Mouse (Mus musculus): ENCODE measurements at regions not wholly inside any gene's neighbourhood (a gene's known extent, or its start where the extent isn't known, plus 50 kb on each side); places are given as distances from the start of the nearest gene placed in this dataset.

DNA sequence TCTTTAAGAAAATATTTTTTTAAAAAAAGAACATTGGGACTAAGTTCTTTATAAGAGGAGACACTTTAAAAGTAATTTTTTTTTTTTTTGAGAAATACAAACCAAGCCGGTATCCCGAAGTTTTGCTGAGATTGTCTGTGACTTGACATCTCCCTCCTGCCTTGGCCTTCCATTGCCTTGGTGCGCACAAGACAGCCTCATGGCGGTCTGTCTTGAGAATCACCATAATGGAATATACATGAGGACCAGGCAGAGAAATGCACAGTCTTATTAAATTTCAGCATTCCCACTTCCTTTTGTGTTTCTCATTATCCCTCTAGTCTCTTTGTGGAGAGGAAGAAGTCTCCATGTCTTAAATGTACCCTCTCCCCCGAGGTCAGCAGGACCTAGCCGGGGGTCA is 244.7 kb upstream of the Tsc22d2 start:
- no peak overlapping the region for H3K4me2 ChIP-seq (ENCODE audit: low read depth, low read length)
- ATAC-seq (replicated peaks; ENCODE audit: insufficient number of reproducible peaks, low FRiP score, low TSS enrichment, low read depth) = no peak
- 79% methylated on average over 6 of the region's 6 CpGs for WGBS
- H3K36me3 ChIP-seq (replicated peaks; ENCODE audit: control insufficient read depth, insufficient read depth, low read depth, low read length) = no peaks in the 10 kb centered on the region
- no peak overlapping the region for H3K27ac ChIP-seq (replicated peaks; ENCODE audit: low read depth, low read length)
- no peak for DNase-seq (ENCODE audit: low spot score)
- no peaks in the 10 kb centered on the region for H3K27me3 ChIP-seq (ENCODE audit: control insufficient read depth, insufficient read depth, low read length)
- H3K9me3 ChIP-seq (replicated peaks; ENCODE audit: control insufficient read depth, low read length) = no peaks in the 10 kb centered on the region
- no peaks in the 10 kb centered on the region for H3K4me1 ChIP-seq (ENCODE audit: control insufficient read depth, insufficient read depth, low read length)
- no peak overlapping the region for H3K9ac ChIP-seq (replicated peaks; ENCODE audit: low read length)
- no peak overlapping the region for H3K4me3 ChIP-seq (ENCODE audit: low read depth, low read length)

DNA sequence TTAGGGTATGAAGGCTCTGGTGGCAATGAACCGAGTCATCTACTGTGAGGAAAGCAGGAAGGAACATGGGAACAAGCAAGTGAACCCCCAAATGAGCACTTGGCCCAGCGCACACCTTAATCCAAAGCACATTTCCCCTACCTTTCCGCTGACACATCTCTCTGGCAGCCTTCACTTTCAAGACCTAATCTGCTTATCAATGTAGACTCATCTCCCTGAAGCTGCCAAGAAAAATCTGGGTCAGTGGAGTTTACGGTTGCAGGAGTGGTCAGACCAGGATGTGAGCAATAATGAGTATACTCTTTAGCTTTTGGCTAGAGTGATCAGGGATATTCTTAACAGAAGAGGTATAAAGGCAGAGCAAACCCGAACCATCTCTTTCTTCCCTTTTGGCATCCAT is 242.4 kb upstream of the Tsc22d2 start:
- Histone ChIP-seq H3K9me3 (replicated peaks; ENCODE audit: control insufficient read depth, low read length) (no peaks in the 10 kb centered on the region), H3K27me3 (ENCODE audit: control insufficient read depth, insufficient read depth, low read length) (no peaks in the 10 kb centered on the region), H3K4me1 (ENCODE audit: control insufficient read depth, insufficient read depth, low read length) (no peaks in the 10 kb centered on the region), H3K4me2 (ENCODE audit: low read depth, low read length) (no peak overlapping the region), H3K27ac (replicated peaks; ENCODE audit: low read depth, low read length) (no peak overlapping the region), H3K4me3 (ENCODE audit: low read depth, low read length) (no peak overlapping the region), H3K36me3 (replicated peaks; ENCODE audit: control insufficient read depth, insufficient read depth, low read depth, low read length) (no peaks in the 10 kb centered on the region), H3K9ac (replicated peaks; ENCODE audit: low read length) (no peak overlapping the region)
- 91% methylated on average over 5 of the region's 5 CpGs for WGBS
- no peak for ATAC-seq (replicated peaks; ENCODE audit: insufficient number of reproducible peaks, low FRiP score, low TSS enrichment, low read depth)
- DNase-seq (ENCODE audit: low spot score) = no peak

DNA sequence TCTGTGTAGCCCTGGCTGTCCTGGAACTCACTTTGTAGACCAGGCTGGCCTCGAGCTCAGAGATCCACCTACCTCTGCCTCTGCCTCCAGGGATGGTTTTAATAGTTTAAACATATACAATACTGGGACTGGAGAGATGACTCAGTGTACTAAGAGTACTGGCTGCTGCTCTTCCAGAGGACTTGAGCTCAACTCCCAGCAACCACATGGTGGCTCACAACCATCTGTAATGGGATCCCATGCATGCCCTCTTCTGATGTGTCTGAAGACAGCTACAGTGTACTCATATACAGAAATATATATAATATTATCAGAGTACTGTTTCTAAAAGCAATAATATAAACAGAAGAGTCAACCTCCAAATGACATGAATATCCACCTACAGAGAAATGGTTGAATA is 240.7 kb upstream of the Tsc22d2 start:
- Histone ChIP-seq H3K27ac (replicated peaks; ENCODE audit: low read depth, low read length) (no peak overlapping the region), H3K4me1 (ENCODE audit: control insufficient read depth, insufficient read depth, low read length) (no peaks in the 10 kb centered on the region), H3K4me2 (ENCODE audit: low read depth, low read length) (no peak overlapping the region), H3K36me3 (replicated peaks; ENCODE audit: control insufficient read depth, insufficient read depth, low read depth, low read length) (no peaks in the 10 kb centered on the region), H3K27me3 (ENCODE audit: control insufficient read depth, insufficient read depth, low read length) (no peaks in the 10 kb centered on the region), H3K9me3 (replicated peaks; ENCODE audit: control insufficient read depth, low read length) (no peaks in the 10 kb centered on the region), H3K4me3 (ENCODE audit: low read depth, low read length) (no peak overlapping the region), H3K9ac (replicated peaks; ENCODE audit: low read length) (no peak overlapping the region)
- DNase-seq (ENCODE audit: low spot score) = no peak
- ATAC-seq (replicated peaks; ENCODE audit: insufficient number of reproducible peaks, low FRiP score, low TSS enrichment, low read depth) = no peak
- WGBS = 68% methylated on average over 1 of the region's 1 CpGs

DNA sequence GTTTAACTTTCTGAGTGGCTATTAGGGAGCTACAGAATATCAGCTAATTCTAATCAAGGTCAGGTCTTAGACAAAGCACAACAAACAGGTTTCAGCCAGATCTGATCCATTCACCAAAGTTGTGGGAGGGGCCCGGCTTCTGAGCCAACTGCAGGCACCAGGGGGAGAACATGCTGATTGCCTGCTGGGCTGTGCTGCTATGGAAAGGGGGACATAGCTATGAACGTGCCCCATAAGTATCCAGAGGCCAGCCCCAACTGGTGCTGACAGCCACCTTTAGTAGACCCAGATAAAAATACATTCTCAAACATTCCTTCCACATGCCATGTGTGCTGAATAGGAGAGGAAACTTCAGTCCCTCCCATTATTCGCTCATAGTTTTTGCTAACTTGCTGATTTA is 232.8 kb upstream of the Tsc22d2 start:
- no peaks in the 10 kb centered on the region for H3K36me3 ChIP-seq (replicated peaks; ENCODE audit: control insufficient read depth, insufficient read depth, low read depth, low read length)
- no peak overlapping the region for H3K4me3 ChIP-seq (ENCODE audit: low read depth, low read length)
- peak; percentile 15 for DNase-seq (ENCODE audit: low spot score)

DNA sequence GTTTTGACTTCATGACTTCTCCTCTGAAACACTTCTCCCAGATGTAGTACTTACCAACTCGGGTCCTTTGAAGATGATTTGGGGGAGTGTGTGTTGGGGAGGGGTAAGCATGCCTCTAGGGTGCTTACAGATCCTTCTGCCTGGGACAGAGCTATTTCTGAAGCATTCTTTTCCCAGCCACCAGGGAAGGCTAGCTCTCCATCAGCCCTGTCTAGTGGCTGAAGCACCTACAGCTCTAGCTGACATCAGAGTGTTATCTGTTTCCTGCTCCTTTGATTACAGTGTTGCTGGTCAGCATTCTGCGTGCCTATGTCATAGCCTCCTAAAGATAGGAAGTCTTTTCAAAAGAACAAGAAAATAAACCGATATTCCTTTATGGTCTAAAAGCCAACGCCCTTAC is 232.2 kb upstream of the Tsc22d2 start:
- Histone ChIP-seq H3K27me3 (ENCODE audit: control insufficient read depth, insufficient read depth, low read length) (no peaks in the 10 kb centered on the region), H3K4me1 (ENCODE audit: control insufficient read depth, insufficient read depth, low read length) (no peaks in the 10 kb centered on the region), H3K27ac (replicated peaks; ENCODE audit: low read depth, low read length) (no peak overlapping the region), H3K4me2 (ENCODE audit: low read depth, low read length) (no peak overlapping the region), H3K9ac (replicated peaks; ENCODE audit: low read length) (no peak overlapping the region), H3K9me3 (replicated peaks; ENCODE audit: control insufficient read depth, low read length) (no peaks in the 10 kb centered on the region), H3K36me3 (replicated peaks; ENCODE audit: control insufficient read depth, insufficient read depth, low read depth, low read length) (no peaks in the 10 kb centered on the region), H3K4me3 (ENCODE audit: low read depth, low read length) (no peak overlapping the region)
- DNase-seq (ENCODE audit: low spot score) (no peak), ATAC-seq (replicated peaks; ENCODE audit: insufficient number of reproducible peaks, low FRiP score, low TSS enrichment, low read depth) (no peak)
- 74% methylated on average over 4 of the region's 4 CpGs for WGBS

More for the DNA sequence above, 232.8 kb upstream of the Tsc22d2 start:
- Histone ChIP-seq H3K9ac (replicated peaks; ENCODE audit: low read length) (no peak overlapping the region), H3K4me1 (ENCODE audit: control insufficient read depth, insufficient read depth, low read length) (no peaks in the 10 kb centered on the region), H3K27me3 (ENCODE audit: control insufficient read depth, insufficient read depth, low read length) (no peaks in the 10 kb centered on the region), H3K4me2 (ENCODE audit: low read depth, low read length) (no peak overlapping the region), H3K9me3 (replicated peaks; ENCODE audit: control insufficient read depth, low read length) (no peaks in the 10 kb centered on the region), H3K27ac (replicated peaks; ENCODE audit: low read depth, low read length) (no peak overlapping the region)
- no peak for ATAC-seq (replicated peaks; ENCODE audit: insufficient number of reproducible peaks, low FRiP score, low TSS enrichment, low read depth)
- 48% methylated on average over 3 of the region's 3 CpGs for WGBS

DNA sequence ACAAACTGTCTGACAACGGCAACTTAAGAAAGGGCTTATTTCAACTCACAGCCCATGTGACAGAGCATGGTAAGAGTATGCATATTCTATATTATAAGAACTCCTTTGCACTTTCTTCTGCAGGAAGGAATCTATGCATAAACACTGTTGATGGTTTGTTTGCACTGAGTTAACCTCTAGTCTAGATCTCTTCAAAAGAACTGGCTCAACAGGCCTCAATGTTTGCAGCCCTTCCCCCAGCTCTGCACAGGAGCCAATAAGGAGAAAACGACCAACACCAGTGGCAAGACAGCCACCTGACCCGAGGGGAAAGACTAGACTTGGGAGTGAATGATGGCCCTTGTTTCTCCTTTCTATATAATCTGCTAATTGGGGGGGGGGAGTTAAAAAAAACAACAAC is 231.2 kb upstream of the Tsc22d2 start:
- Histone ChIP-seq H3K27me3 (ENCODE audit: control insufficient read depth, insufficient read depth, low read length) (no peaks in the 10 kb centered on the region), H3K9me3 (replicated peaks; ENCODE audit: control insufficient read depth, low read length) (no peaks in the 10 kb centered on the region), H3K9ac (replicated peaks; ENCODE audit: low read length) (no peak overlapping the region), H3K27ac (replicated peaks; ENCODE audit: low read depth, low read length) (no peak overlapping the region), H3K4me2 (ENCODE audit: low read depth, low read length) (no peak overlapping the region), H3K36me3 (replicated peaks; ENCODE audit: control insufficient read depth, insufficient read depth, low read depth, low read length) (no peaks in the 10 kb centered on the region), H3K4me3 (ENCODE audit: low read depth, low read length) (no peak overlapping the region), H3K4me1 (ENCODE audit: control insufficient read depth, insufficient read depth, low read length) (no peaks in the 10 kb centered on the region)
- DNase-seq (ENCODE audit: low spot score) = no peak
- ATAC-seq (replicated peaks; ENCODE audit: insufficient number of reproducible peaks, low FRiP score, low TSS enrichment, low read depth) = no peak
- 32% methylated on average over 3 of the region's 3 CpGs for whole genome bisulfite sequencing

DNA sequence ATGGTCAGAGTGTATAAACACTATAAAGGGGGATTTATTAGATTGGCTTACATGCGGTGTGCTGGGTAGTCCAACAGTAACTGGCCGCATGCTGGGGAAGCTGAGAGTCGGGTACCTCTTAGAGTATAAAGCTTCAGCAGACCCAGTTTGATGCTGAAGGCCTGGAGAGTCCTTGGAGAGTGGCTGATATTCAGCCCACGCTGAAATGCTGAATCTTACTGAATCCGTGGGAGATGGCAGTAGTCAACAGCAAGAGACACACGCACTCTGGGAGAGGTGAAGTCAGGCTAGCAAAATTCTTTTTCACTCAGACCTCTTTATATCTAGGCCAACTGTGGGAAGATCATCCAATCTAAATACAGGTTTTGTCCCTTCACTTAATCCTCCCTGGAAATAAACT is 214.1 kb upstream of the Tsc22d2 start:
- Histone ChIP-seq H3K9me3 (replicated peaks; ENCODE audit: control insufficient read depth, low read length) (no peaks in the 10 kb centered on the region), H3K4me3 (ENCODE audit: low read depth, low read length) (no peak overlapping the region), H3K36me3 (replicated peaks; ENCODE audit: control insufficient read depth, insufficient read depth, low read depth, low read length) (no peaks in the 10 kb centered on the region), H3K27ac (replicated peaks; ENCODE audit: low read depth, low read length) (no peak overlapping the region), H3K4me1 (ENCODE audit: control insufficient read depth, insufficient read depth, low read length) (no peaks in the 10 kb centered on the region), H3K27me3 (ENCODE audit: control insufficient read depth, insufficient read depth, low read length) (no peaks in the 10 kb centered on the region), H3K4me2 (ENCODE audit: low read depth, low read length) (no peak overlapping the region), H3K9ac (replicated peaks; ENCODE audit: low read length) (no peak overlapping the region)
- no peak for DNase-seq (ENCODE audit: low spot score)
- 88% methylated on average over 6 of the region's 6 CpGs for WGBS
- no peak for ATAC-seq (replicated peaks; ENCODE audit: insufficient number of reproducible peaks, low FRiP score, low TSS enrichment, low read depth)

DNA sequence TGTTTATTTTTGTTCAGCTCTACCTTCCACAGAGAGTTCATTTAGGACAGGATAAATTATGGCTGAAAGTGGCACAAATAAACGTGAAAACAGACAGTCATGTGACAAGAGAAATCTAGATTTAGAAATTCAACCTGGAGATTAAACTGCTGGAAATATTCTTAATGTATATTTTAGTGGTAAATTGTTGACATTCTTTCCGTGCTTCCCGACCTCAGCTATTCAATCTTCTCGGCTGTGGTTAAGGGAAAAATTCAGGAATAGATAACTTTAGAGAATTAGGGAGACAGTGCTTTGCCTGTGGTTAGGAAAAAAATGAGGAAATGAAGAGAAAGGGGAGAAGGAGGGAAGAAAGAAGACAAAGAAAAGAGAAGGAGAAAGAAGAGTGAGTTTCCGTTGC is 211.7 kb upstream of the Tsc22d2 start:
- WGBS = 67% methylated on average over 5 of the region's 5 CpGs
- ATAC-seq (replicated peaks; ENCODE audit: insufficient number of reproducible peaks, low FRiP score, low TSS enrichment, low read depth) (no peak), DNase-seq (ENCODE audit: low spot score) (no peak)
- no peak overlapping the region for H3K9ac ChIP-seq (replicated peaks; ENCODE audit: low read length)
- no peak overlapping the region for H3K4me3 ChIP-seq (ENCODE audit: low read depth, low read length)
- no peaks in the 10 kb centered on the region for H3K4me1 ChIP-seq (ENCODE audit: control insufficient read depth, insufficient read depth, low read length)
- H3K36me3 ChIP-seq (replicated peaks; ENCODE audit: control insufficient read depth, insufficient read depth, low read depth, low read length) = no peaks in the 10 kb centered on the region
- no peaks in the 10 kb centered on the region for H3K27me3 ChIP-seq (ENCODE audit: control insufficient read depth, insufficient read depth, low read length)
- no peak overlapping the region for H3K4me2 ChIP-seq (ENCODE audit: low read depth, low read length)
- no peaks in the 10 kb centered on the region for H3K9me3 ChIP-seq (replicated peaks; ENCODE audit: control insufficient read depth, low read length)
- H3K27ac ChIP-seq (replicated peaks; ENCODE audit: low read depth, low read length) = no peak overlapping the region

DNA sequence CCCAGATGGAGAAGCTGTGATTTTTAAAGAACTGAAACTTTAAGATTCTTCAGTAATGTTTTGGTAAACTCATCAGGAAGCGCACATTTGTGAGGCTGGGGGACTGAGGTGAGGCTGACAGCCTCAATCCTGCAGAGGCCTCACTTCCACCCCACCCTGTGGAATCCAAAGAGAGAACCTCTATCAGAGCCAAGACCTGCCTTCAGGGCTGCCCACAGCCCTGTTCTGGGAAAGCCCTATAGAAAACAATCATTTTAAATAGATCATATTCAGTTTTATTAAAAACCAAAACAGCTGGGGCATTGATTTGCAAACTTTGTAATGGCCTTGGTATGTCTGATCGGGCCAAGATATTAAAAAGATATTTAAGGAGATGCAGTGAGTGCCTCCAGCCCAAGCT is 210.7 kb upstream of the Tsc22d2 start:
- Histone ChIP-seq H3K27me3 (ENCODE audit: control insufficient read depth, insufficient read depth, low read length) (no peaks in the 10 kb centered on the region), H3K27ac (replicated peaks; ENCODE audit: low read depth, low read length) (no peak overlapping the region), H3K36me3 (replicated peaks; ENCODE audit: control insufficient read depth, insufficient read depth, low read depth, low read length) (no peaks in the 10 kb centered on the region), H3K4me1 (ENCODE audit: control insufficient read depth, insufficient read depth, low read length) (no peaks in the 10 kb centered on the region), H3K9me3 (replicated peaks; ENCODE audit: control insufficient read depth, low read length) (no peaks in the 10 kb centered on the region), H3K4me2 (ENCODE audit: low read depth, low read length) (no peak overlapping the region), H3K4me3 (ENCODE audit: low read depth, low read length) (no peak overlapping the region), H3K9ac (replicated peaks; ENCODE audit: low read length) (no peak overlapping the region)
- DNase-seq (ENCODE audit: low spot score) (no peak), ATAC-seq (replicated peaks; ENCODE audit: insufficient number of reproducible peaks, low FRiP score, low TSS enrichment, low read depth) (no peak)
- 89% methylated on average over 2 of the region's 2 CpGs for WGBS

Data from embryonic facial prominence, embryonic 11.5 days (tissue).